Comparison of ENCODE assay signal across 10 mouse cellular contexts in genomic region chr3:52061472-52062388, GRCm38 (mm10). TPM values are rescaled to one million over a fixed set of nuclear protein-coding genes. Genes with fewer than 3 reads are reported as not detected.
DNase-seq lines count a peak whose midpoint lies in the region; ATAC-seq and TF ChIP-seq lines count a peak whose summit lies in the region.
"Had no signal": no experiment of that assay in that cellular context is flagged by ENCODE, and none has a peak within 500 bp of the region (broad histone marks: within the 10 kb centered on the region; RNA-seq: fewer than 3 reads in every experiment).

No protein-coding gene starts in this region.

- H3K4me1 ChIP-seq in hindbrain, embryonic 10.5 days (replicated peaks) = peaks cover 57% of the 10 kb centered on the region
- H3K4me1 ChIP-seq in midbrain, postnatal 0 days (ENCODE audit: insufficient read depth, low read length) = peaks cover 8% of the 10 kb centered on the region; the same call in 1 of the 2 replicates

- no peaks in the 10 kb centered on the region for H3K27me3 ChIP-seq in hindbrain, embryonic 10.5 days (ENCODE audit: insufficient read depth, poor library complexity, severe bottlenecking)
- H3K27me3 ChIP-seq in midbrain, postnatal 0 days (ENCODE audit: insufficient read depth, low read length) = no peaks in the 10 kb centered on the region

- no peak overlapping the region for H3K4me3 ChIP-seq in hindbrain, embryonic 10.5 days
- no peak overlapping the region for H3K4me3 ChIP-seq in midbrain, postnatal 0 days (ENCODE audit: low read depth, low read length)

- DNase-seq in left cerebral cortex, postnatal 4 days = peak; percentile 55
- DNase-seq in left cerebral cortex, postnatal 25 days (ENCODE audit: low spot score in 2 of 2) = no peak
- DNase-seq in embryo, embryonic 10 days (ENCODE audit: low spot score) = peak; percentile 79
- DNase-seq in hindbrain, embryonic 10.5 days (ENCODE audit: low spot score) = peak; percentile 48
- DNase-seq in midbrain, postnatal 0 days (ENCODE audit: low spot score) = peak; percentile 76
- no peak for DNase-seq in layer of hippocampus, postnatal 14 days (ENCODE audit: low spot score in 2 of 2)
- no peak for DNase-seq in thymus, postnatal 10 days (ENCODE audit: low spot score in 2 of 2)
- DNase-seq: kidney, postnatal 14 days had no signal

- intact Hi-C loops in left cerebral cortex, postnatal 4 days (cut with DNase I) = no loop called here
- intact Hi-C loops in left cerebral cortex, postnatal 25 days (cut with DNase I) = no loop called here

- H3K9me3 ChIP-seq in hindbrain, embryonic 10.5 days = no peaks in the 10 kb centered on the region
- H3K9me3 ChIP-seq in midbrain, postnatal 0 days (ENCODE audit: low read length) = no peaks in the 10 kb centered on the region

- no peak overlapping the region for H3K4me2 ChIP-seq in midbrain, postnatal 0 days (ENCODE audit: low read depth, low read length, poor library complexity, severe bottlenecking)

- no peaks in the 10 kb centered on the region for H3K36me3 ChIP-seq in hindbrain, embryonic 10.5 days
- no peaks in the 10 kb centered on the region for H3K36me3 ChIP-seq in midbrain, postnatal 0 days (ENCODE audit: insufficient read depth, low read length)

- 51% methylated on average over 8 of the region's 8 CpGs for WGBS in hindbrain, embryonic 10.5 days
- whole genome bisulfite sequencing in midbrain, postnatal 0 days = 30% methylated on average over 8 of the region's 8 CpGs

- TF ChIP-seq CTCF in midbrain, postnatal 0 days (IDR thresholded peaks at IDR 0.05) = no peak

- H3K27ac ChIP-seq in hindbrain, embryonic 10.5 days = peak overlapping the region; percentile 80
- H3K27ac ChIP-seq in midbrain, postnatal 0 days (ENCODE audit: low read depth, low read length) = peak overlapping the region; percentile 27; the same call in 1 of the 2 replicates
- H3K27ac ChIP-seq: macrophage had no signal

- H3K9ac ChIP-seq in midbrain, postnatal 0 days (replicated peaks; ENCODE audit: low read length, poor library complexity, severe bottlenecking) = no peak overlapping the region

- ATAC-seq in midbrain, postnatal 0 days (ENCODE audit: low FRiP score) = no peak
- ATAC-seq in megakaryocyte-erythroid progenitor cell, adult 5-6 weeks (replicated peaks; ENCODE audit: low FRiP score, low TSS enrichment, poor library complexity, severe bottlenecking) = no peak

RNA-seq across cellular contexts. Expression of gene Maml3, which starts 43.1 kb away (rescaled TPM):
- total RNA-seq in left cerebral cortex, postnatal 4 days (2021) = 1 to 10 TPM; 7.4 to 7.5 TPM
- 10 to 100 TPM in 1 of 2 experiments, 1 to 10 TPM in 1; 9.9 to 10.1 TPM for total RNA-seq in left cerebral cortex, postnatal 25 days (2021)
- polyA plus RNA-seq in hindbrain, embryonic 10.5 days (2016; fragmentation: Nextera tagmentation; extraction: Ambion mirVana) = 5.6 and 5.9 TPM in 2 replicates
- total RNA-seq in midbrain, postnatal 0 days (2014; rRNA removed) = 17.8 and 20.2 TPM in 2 replicates
- 3.4 and 3.9 TPM in 2 replicates for polyA plus RNA-seq in midbrain, postnatal 0 days (2015; fragmentation: Nextera tagmentation; extraction: Ambion mirVana)
- 8.5 and 10.6 TPM in 2 replicates for total RNA-seq in megakaryocyte-erythroid progenitor cell, adult 5-6 weeks (2014; fragmentation: Nextera tagmentation)
- 4.4 and 7.6 TPM in 2 replicates for total RNA-seq in megakaryocyte-erythroid progenitor cell, adult 5-6 weeks (2017)
- 1 to 10 TPM; 7.4 to 8.5 TPM for total RNA-seq in layer of hippocampus, postnatal 14 days (2021)

Comparison
In these comparisons a context has a peak if more than half of its experiments do, and no peak if none do; other contexts are left out.
1. DNase-seq: peak in left cerebral cortex, postnatal 4 days (single experiment), embryo, embryonic 10 days (single experiment), hindbrain, embryonic 10.5 days (single experiment) and midbrain, postnatal 0 days (single experiment); none in left cerebral cortex, postnatal 25 days (0 of 2), layer of hippocampus, postnatal 14 days (0 of 2) and thymus, postnatal 10 days (0 of 2).